Mouse (Mus musculus) kidney, adult 18-20 months (tissue): ENCODE measurements at regions not wholly inside any gene's neighbourhood (a gene's known extent, or its start where the extent isn't known, plus 50 kb on each side); places are given as distances from the start of the nearest gene placed in this dataset.
"Not testable (repeated sequence)": the region's sequence is repeated elsewhere in the genome, so short reads cannot be mapped to it uniquely, and the experiment has no call there.

ENCODE experiments used
- DNase-seq: peaks from one replicate; pipeline ENCODE4 v3.0.0; 2021

DNA sequence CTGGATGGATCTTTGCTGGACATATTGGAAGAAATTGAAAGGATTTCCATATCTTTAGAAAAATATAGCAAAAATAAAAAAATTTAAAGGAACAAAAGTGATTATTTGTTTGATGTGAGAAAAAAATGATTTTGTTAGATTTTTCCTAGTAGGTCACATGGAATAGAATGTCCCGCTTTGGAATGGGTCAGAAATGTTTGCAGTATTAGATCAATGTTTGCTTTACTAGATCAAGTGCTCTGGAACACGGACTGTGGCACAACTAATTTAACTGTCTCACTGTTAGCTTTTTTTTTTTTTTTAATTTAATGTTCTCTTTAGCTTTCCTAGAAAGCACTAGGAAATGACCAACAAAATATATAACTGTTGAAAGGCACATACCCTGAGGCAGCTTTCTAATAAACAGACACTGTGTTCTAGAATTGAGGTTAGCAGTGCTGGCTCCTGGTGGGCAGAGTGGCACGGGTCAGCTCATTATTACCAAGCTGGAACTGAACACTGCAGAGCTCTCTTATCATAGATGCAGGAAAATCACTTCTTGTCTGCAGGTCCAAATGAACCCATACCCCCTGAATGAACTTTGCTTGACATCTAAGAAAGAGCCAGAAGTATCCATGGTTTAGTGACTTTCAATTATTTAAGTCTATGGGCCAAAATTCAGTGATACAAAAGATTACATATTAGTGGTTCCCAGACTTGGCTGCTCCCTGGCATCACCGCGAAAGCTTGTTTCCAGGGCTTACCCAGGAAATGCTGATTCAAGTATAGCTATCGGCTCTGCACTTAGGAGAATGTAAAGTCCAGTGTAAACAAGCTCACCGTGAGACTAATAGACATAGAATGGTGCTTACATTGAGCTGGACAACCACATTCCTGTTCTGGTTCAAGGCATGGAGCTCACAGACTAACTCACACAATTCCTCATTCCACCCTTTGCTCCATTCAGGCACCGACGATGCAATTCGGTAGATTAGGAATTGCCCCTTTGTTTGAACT, 320.4 kb upstream of the Nr5a2 start:
- DNase-seq = no peak

DNA sequence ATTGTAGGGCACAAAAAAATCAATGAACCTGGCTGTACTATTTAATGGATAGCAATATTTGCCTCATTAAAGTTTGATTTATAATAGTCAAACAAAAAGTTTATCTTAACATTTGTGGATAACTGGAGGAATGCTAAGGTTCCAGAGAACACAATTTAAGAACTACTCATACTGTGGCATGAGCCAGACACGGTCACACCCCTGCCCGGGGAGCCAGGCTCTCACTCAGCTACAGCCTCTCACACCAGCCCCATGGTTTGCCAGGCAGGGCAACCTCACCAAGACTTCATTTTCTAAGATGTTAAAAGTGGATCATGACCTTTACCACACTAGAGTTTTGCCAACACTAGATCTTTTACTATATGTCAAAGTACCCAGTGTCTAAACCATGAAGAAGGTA, 319.7 kb upstream of the Nr5a2 start:
- no peak for DNase-seq

DNA sequence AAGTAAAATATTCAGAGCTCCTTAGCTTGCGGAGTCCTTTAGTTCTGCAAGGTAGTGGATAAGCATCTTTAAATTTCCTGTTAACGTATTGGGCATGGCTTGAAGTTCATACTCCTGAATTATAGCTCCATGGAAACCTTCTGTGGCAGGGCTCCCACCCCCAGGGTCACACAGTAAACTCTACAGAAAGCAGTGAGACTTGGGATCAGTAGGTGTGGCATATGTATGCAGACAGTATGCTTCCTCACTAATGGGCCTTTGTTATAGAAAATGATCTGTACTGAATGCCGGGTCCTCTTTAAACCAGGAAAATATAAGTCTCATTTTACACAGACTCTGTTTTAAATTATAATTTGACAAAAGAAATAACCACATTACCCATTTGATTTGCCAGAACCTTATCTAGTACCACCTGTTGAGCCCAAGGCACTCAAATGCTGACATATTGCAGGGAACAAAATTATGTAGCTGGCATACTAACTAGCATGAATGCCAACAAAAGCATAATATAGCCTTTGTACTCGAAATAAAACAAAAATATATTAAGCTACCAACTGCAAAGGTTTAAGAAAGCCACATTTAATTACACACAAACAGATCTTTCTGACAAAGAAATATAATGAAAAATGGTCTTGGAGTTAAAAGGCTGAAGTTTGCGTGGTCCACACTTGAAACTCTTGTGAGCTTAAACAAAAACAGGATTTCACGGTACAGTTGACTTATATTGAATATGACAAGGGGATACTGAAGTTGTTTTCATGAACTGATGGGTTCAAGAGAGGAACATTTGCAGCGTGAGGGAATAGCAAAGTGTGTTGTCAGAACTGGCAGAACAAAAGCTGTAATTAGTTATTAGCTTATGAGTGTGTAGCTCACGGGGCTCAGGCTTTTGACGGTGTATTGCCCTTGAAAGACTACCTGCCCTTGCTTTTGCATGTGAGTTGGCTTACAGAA, 310.7 kb upstream of the Nr5a2 start:
- no peak for DNase-seq

DNA sequence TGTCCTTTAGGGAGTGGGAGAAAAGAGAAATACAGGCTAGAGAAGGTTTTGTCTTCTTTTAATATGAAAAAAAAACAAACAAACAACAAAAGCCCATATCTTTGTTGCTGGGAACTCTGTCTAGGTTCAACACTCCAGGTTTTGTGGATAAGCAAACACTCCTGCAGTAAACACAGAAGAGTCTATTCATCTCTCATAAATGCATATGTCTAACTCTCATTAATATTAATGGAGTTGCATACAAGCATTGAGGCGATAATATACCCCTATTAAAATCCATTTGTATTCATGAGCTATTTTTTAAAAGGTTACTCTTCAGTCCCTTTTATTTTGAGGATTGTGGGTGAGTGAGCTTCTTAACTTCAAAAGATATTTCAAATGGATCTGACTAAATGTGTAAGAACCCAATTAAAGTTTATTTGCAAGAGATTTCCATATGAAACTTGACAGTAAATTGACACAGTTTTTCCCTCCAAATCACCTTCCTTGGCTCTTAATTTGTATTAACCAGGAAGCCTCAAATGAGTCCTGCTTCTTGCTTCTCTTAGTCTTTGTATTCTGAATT, 302.6 kb upstream of the Nr5a2 start:
- DNase-seq = no peak

DNA sequence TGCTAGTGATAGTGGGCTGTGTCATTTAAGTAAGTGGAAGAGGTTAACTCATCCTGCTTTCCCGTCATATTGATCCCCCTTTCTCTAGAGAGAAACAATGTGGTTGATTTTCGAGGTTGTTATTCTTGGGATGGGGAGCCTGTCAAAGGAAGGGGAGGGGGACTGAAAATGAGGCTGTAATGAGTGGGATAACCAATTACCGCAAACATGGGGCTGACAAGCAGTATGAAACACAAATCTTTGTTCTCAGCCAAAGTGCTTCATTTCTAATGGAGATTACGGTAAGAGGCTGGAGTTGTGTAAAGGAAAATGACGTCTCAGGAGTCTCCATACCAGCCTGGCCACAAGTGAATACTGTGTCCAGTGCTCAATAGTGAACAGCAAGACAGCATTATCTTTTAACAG, 301.9 kb upstream of the Nr5a2 start:
- no peak for DNase-seq

DNA sequence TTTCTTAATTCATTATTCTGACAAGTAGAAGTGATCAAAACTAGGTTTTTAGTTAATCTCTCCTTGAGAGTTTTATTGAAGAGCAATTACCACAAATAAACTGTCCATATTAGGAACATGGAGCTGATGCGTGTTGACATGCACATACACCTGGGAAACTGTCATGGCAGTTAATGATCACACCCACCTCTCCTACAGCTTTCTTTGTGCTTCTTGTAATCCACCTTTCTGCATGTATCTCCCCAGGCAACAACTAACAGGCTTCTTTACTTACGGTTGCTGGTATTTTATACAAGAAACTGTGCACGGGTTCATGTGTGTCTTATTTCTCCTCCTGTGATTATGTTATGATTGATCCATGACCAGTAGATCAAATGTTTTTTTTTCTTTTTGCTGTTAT, 296.0 kb upstream of the Nr5a2 start:
- no peak for DNase-seq

DNA sequence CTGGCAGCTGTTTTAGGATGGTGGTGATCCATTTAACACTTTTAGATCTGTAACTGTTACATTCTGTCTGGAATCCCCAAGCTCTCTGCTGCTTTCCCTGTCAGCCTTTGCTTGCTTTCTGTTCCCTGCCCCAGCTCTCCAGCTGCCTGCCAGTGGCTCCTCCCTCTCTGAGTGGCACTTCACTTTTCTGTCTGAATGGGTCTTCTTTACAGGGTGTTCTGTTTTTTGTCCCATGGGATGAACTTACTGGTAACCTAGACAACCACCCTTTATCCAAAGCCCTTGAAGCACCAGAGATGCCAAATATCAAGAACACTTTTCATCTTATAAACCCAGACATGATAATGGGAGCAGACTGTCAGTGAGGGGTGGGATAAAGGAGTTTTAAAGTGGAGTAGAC, 294.8 kb upstream of the Nr5a2 start:
- DNase-seq = no peak

DNA sequence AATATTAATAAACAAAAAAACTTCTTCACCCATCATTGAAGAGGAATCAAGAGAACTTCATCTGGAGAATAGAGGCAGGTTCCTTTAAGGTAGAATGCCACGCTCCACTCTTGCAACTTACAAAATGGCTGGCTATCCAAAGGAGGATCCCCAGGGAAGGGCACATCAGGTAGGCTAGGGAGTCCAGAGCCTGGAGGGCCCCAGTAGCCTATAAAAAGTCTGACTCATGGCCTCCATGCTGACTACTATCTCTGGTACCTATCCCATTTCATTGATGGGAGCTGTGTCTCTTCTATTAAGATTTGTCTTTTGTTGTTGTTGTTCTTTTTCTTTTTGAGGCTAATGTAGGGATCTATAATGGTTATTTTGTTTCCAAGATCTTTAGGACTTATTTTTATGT, 294.4 kb upstream of the Nr5a2 start:
- no peak for DNase-seq

DNA sequence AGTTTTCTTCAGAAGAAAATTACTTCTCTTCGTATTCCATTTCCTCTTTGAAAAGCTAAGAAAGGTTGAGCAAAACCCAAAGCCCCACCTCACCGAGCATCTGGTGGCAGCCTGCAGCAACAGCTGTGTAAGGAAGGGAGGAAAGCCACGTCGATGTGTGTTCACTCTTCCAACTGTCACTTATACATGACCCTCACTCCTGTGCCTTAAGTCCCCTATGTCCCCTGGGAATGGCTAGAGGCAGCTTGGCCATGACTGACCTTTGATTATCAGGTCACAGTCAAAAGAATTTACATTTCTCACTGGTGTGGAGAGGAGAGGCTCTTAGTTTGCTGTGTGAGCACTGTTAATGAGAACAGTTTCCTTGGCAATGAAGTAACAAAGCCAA, 266.8 kb upstream of the Nr5a2 start:
- DNase-seq = no peak

DNA sequence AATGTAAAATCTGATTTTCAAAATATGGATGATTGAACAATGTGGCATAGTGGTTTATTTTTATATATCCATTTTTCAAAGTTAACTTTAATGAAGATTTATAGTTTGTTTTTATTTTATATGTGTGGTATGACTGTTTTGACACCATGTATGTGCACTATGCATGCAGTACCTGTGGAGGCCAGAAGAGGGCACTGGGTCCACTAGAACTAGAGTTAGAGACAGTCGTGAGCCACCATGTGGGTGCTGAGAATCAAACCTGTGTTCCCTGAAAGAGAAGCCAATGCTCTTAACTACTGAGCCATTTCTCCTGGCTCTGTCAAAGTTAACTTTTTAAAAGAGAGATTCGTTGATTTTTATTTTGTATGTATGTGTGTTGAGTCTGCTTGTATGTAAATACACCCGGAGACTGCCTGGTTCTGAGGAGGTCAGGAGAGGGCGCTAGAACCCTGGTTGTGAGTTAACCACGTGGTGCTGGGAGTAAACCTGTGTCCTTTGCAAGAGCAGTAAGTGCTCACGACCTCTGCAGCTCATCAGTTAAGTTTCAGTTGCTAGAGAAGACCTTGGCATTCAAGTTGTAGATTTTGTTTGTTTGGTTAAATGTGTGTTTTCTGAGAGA, 266.3 kb upstream of the Nr5a2 start:
- no peak for DNase-seq

DNA sequence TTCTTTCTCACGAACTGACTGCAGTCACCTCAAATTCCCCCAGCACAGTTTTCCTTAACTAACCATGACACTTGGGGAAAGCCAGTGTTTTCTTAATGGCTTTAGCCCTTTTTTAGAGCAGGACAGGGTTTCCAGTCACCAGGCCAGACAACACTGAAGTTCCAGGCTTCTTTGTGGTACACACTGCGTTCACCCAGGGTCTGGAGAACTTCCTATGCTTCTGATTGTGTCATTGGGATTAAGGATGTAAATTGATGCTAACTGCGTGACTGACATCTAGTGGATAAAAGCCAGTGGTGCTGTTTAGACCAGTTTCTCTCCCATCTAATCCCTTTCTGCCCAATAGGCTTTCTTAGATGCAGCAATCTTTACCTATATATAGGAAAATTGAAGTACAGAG, 265.2 kb upstream of the Nr5a2 start:
- DNase-seq = no peak

DNA sequence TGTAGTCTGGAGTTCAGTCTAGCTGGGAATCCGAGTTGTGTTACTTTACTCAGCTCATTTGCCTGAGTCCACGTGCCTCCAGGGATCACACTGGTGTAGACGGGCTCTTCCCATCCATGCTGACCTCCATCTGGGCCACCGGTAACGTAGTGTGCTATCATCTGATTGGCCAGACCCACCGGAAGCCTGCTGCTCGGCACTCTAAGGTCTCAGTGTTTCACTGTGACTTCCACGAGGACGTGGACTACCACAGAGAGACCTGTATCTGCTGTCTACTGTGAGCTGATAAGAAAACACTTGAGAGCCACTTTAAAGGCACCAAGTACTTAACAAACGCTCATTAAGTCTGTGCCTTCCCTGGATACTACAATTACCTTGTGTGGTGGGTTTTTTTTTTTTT, 262.8 kb upstream of the Nr5a2 start:
- no peak for DNase-seq

DNA sequence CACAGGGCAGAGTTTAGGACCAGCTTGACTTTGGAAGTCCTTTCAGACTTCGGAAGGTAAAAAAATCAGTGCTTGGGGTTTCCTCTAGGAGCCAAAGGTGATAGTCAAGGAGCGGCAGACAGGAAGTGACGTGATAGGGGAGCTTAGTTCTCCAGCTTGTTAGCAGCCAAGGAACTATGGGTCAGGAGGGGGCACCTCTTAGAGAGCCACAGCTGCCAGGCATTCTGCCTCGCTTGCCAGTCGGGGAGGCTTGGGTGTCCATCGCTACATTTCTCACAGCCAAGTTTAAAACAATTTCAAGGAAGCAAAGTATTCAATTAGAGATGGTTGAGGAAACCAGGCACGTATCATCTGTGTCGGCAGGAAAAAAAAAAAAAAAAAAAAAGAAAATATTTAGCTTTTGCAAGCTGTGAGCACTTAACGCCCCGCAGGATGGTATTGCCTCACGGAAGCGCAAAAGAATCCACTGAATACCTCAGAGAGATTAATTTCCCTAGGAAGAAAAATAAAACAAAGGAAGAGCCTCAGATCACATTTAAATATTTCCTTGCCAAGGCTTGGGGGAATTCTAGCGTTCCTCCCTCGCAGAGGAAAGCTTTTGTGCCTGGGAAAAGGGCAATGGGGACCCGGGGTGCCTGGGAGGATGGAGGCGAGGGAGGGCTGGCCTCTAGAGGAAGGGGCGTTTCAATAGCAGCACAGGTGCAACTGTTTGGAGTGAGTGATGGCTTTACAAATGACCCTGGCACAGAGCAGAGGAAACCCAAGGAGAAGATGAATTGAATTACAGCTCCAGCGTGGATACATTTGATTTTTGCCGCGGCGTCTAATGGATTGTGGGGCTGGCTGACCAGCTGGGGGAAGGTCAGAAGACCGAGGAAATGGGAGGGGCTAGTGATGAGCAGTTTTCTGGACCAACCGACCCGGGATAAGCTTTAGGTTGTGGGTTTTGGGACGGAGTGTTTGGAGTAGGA, 261.1 kb upstream of the Nr5a2 start:
- DNase-seq = no peak

DNA sequence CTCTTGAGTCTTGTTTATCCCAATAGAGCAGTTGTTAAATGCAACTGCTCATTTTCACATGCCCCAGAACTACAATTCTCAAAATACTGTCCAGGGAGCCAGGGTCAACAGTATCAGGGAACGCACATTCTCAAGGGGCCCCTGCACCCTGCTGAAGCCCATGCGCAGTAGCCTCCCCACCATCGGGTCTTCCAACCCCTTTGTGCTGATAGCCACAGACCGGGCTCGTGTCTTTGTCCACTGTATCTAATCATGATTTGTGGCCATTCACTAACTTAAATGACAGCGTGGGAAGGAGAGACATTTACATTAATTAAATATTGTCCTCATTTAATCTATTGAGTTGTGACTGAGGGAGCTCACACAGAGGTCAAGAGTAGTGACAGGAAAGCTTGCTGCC, 260.0 kb upstream of the Nr5a2 start:
- DNase-seq = no peak

DNA sequence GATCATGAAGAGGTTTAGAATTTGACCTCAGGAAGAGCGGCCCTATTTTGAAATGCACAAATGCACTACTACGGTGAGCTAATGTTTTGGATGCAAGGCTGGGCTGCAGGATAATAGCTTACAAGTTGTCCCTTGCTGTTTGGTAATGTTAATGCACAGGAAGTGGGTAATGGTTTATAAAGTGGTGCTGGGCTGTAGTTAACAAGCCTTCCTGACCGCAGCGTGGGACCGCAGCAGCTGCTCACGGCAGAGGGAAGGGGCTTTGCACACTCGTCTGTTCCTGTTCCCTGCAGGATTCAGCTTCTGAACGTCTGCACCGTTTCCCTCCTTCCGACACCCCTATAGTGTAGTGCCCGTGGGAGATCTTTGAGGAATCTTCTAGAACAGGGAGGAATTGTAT, 258.4 kb upstream of the Nr5a2 start:
- no peak for DNase-seq

DNA sequence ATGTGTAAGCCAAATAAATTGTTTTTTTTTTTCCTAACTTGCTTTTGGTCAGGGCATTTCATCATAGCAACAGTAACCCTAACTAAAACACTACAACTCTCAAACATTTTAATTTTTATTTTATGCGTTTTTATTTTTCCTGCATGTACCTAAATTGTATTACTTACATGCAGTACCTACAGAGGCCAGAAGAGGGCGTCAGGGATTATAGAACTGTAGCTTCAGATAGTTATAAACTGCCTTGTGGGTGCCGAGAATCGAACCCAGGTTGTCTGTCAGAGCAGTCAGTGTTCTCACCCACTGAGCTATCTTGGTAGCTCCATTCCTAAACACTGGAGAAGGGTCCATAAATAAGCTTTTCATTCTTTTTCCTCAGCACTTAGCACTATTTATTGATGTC, 257.8 kb upstream of the Nr5a2 start:
- no peak for DNase-seq

DNA sequence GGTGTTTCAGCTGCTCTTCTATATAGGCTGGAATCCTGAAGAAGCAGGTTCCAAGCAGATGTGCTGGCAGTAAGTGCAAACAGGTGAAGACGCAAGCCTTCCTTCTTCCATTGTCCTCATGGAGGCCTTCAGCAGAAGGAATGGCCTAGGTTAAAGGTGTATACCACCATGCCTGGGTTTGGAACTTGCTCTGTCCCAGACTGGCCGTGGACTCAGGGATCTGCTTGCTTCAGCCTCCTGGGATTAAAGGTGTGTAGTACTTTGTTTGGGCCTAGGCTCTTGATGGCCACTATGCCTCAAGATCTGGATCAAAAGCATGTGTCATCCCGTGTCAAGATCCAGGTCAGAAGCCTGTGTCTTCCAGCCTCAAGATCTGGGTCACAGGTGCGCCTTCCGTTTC, 257.0 kb upstream of the Nr5a2 start:
- DNase-seq = no peak

DNA sequence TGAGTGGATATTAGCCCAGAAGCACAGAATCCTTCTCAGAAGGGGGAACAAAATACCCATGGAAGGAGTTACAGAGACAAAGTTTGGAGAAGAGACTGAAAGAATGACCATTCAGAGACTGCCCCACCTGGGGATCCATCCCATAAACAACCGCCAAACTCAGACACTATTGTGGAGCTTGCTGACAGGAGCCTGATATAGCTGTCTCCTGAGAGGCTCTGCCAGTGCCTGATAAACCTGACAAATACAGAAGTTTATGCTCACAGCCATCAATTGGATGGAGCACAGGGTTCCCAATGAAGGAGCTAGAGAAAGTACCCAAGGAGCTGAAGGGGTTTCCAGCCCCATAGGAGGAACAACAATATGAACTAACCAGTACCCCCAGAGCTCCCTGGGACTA, 254.1 kb upstream of the Nr5a2 start:
- DNase-seq = not testable (repeated sequence)

DNA sequence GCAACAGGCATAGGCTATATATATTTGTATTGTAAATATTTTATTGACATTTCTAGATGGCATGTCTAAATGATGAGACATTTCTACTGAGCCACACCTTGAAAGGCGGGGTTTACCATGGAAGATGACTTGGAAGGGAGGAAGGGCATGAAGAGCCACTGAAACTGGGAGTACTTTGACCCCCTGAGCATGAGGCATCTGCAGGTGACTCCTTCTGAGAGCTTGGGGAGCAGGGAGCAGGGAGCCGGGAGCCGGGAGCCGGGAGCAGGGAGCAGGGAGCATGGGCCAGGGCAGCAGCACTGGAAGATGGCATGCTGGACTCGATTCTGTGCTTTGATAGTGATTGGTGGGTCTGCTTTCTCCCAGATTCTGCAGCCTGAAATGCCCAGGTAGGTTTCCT, 253.5 kb upstream of the Nr5a2 start:
- DNase-seq = no peak

DNA sequence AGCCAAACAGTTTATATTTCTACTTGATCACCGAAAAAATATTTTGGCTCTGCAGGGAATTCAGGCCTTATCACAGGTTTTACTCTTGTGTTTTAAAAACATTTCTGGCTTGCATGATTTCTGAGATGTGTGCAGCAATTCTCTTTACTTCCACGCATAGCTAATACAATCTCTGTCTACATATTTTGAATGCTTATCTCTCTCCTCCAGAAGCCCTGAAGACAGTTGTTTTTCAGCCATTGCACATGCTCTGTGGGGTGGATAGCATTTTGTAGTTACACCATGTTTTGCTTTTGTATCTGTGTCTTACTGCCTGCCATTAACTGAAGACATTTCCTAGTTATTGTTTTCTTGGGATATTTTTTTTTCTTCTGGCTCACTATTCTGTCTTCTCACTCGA, 252.6 kb upstream of the Nr5a2 start:
- no peak for DNase-seq

DNA sequence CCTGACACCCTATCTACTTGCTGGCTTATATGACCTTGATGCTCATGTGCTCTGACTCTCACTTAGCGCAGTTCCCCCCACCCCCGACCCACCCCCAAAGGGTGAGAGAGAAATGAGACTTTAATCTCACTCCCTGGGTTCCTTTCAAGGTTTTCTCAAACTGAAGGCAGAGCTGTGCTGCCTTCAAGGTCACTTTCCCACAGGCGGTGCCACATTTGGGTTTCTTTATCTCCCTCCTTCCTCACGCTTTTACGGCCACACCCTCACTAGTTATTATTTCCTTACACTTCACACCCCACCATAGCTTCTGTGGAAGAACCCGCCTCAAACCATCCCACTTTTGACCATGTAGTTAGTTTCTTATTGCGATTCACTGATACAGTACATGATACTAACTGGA, 244.1 kb upstream of the Nr5a2 start:
- DNase-seq = no peak

DNA sequence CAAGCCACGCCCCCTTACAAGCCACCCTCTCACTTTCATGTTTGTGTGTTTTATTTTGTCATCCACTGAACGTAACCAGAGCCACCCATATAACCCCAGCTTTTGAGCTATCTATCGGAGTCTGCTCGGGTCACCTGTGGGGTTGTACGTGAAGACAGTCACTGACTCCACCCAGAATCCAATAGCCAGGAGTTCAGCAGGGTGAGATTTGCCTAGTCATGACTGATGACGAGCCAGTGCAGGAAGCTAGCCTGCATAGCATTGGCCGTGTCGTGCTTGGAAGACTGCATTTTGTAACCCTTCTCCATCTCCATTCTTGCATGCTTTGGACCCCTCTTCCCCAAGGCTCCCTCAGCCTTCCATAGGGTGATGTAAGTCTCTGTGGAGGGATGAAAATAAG, 243.3 kb upstream of the Nr5a2 start:
- DNase-seq = no peak
